1 mouse cellular context compared by ENCODE assay signal in the genomic region with DNA sequence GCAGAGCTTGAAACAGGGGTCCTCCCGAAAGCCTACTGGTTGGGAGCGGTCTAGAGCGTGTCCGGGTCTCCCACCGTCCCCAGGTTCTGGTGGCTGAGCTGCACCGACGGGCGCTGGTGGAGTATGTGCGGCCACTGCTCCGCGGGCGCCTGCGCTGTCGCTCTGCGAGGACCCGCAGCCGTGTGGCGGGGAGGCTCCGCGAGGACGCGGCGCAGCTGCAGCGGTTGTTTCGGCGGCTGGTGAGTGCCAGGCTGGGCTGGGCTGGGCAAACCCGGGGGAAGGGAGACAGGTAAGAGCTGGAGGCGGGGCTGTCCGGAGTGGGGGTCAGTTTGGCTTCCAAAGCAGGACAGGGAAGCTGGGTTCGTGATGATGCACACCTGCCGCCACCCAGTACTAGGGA.
TF ChIP-seq lines count a peak whose summit lies in the region.

No protein-coding gene starts in this region.

TF ChIP-seq in ES-E14, 5 proteins besides CTCF, POLR2A, EP300 and RAD21 (continued from another document):
- no peak for TF ChIP-seq ZNF384 (IDR thresholded peaks at IDR 0.05; ENCODE audit: low read depth, low read length)
